ENCODE assay signal across 8 mouse cellular contexts in genomic region chr1:126830031-126830927, GRCm38 (mm10). TPM values are rescaled to one million over a fixed set of nuclear protein-coding genes. Genes with fewer than 3 reads are reported as not detected.
A peak's percentile ranks its signal among the peaks of the same experiment; 100 is the strongest.
DNase-seq lines count a peak whose midpoint lies in the region; ATAC-seq lines count a peak whose summit lies in the region.

TSS of gene Nckap5 (minus strand) at chr1:126830799.

- under 1% methylated on average over 35 of the region's 35 CpGs for WGBS in hindbrain, embryonic 16.5 days

- H3K4me3 ChIP-seq in hindbrain, embryonic 16.5 days (ENCODE audit: low read length), result peak within 1 kb of the TSS; percentile 42

- H3K9ac ChIP-seq in hindbrain, embryonic 16.5 days (ENCODE audit: low read depth, low read length), result peak within 1 kb of the TSS; percentile 30

- H3K4me1 ChIP-seq in hindbrain, embryonic 16.5 days (ENCODE audit: control insufficient read depth, insufficient read depth, low read depth, low read length), result peaks cover 12% of the 10 kb centered on the region

- peak within 1 kb of the TSS; percentile 73 for H3K4me2 ChIP-seq in hindbrain, embryonic 16.5 days (ENCODE audit: low read length)

- peak; percentile 41 for DNase-seq in ZHBTc4 (ENCODE audit: low read depth, low spot score)
- DNase-seq in embryo, embryonic 10 days (ENCODE audit: low spot score), result peak; percentile 51
- DNase-seq in gastrocnemius, postnatal 10 days, result peak; percentile 73
- DNase-seq in layer of hippocampus, postnatal 36 days, result peak; percentile 73
- DNase-seq in lung, postnatal 10 days, result peak; percentile 83
- peak; percentile 68 for DNase-seq in right cerebral cortex, adult 18-20 months

- H3K27me3 ChIP-seq in hindbrain, embryonic 16.5 days (replicated peaks; ENCODE audit: control insufficient read depth, insufficient read depth, low read length), result peaks cover 3% of the 10 kb centered on the region

- H3K27ac ChIP-seq in hindbrain, embryonic 16.5 days (ENCODE audit: low read depth, low read length), result peak within 1 kb of the TSS; percentile 59

- ATAC-seq in hindbrain, embryonic 16.5 days, result peak; percentile 89
- ATAC-seq in inflammation-experienced regulatory T-cells, adult 6 months, result no peak

- H3K9me3 ChIP-seq in hindbrain, embryonic 16.5 days (ENCODE audit: control insufficient read depth, low read length), result no peaks in the 10 kb centered on the region

- no peaks in the 10 kb centered on the region for H3K36me3 ChIP-seq in hindbrain, embryonic 16.5 days (ENCODE audit: control insufficient read depth, insufficient read depth, low read length)

RNA-seq across cellular contexts. Expression of gene Nckap5, which starts in this region (rescaled TPM):
- total RNA-seq in gastrocnemius, postnatal 10 days (2021), result 1 to 10 TPM; 2.5 to 3.9 TPM
- polyA plus RNA-seq in hindbrain, embryonic 16.5 days (2015; fragmentation: Nextera tagmentation; extraction: Ambion mirVana), result 13.1 and 13.9 TPM in 2 replicates
- 10 to 100 TPM in 1 of 2 experiments, 1 to 10 TPM in 1; 8.3 to 11.3 TPM for total RNA-seq in layer of hippocampus, postnatal 36 days (2021)
- polyA plus RNA-seq in inflammation-experienced regulatory T-cells, adult 6 months (2017; shearing (Covaris generic)), result 1 to 10 TPM in 2 of 3 experiments, under 1 TPM in 1; 0.18 to 1.2 (median 1.1) TPM
